Mouse (Mus musculus) liver (tissue): Measurements from ENCODE around the gene Ttc12.

Experiments used
- DNase-seq: peaks from one replicate; pipeline ENCODE4 v3.0.0-alpha.2; 2020; ENCODE audit warnings: mixed read lengths

Gene Ttc12

DNA sequence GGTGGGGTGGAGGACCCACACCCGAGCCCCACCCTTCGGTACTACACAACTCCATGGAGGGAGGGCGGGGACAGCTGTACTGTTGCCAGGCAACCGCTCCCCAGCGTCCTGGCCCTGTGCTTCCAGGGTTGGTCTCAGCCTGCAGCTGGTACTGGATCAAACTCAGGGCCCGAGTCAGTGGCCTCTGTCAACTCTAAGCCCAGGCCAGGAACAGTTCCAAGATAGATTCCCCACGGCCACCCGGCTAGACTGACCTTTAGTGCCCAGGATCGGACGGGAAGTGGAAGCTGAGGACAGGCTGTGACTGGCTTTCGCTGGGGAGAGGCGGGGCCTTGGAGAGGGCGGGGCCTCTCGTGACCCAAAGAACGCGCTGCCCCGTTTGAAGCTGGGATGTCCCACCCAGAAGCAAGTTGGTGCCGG, at the start of gene Ttc12:
TSS of gene Ttc12 (minus strand) at position 334 of the 420 bp plus-strand sequence.
- peak; percentile 70 for DNase-seq

DNA sequence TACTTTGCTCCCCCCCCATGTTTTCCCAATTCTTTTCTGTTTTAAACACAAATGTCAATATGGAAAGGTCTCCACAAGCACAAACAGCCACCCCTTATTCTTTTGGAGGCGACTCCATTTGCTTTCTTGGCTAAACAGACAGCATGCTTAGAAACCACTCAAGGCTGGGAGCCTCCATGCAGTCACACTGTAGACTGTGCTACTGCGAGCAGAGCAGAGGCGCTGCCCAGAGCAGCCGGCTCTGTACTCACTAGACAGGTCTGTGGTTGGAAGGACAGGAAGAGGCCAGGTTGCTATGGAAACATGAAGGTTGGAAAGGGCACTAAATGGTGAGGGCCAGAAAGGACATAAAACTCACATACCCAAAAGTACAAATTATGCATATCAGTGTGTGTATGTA, 48.9 kb upstream of the Ttc12 start:
- DNase-seq = no peak

DNA sequence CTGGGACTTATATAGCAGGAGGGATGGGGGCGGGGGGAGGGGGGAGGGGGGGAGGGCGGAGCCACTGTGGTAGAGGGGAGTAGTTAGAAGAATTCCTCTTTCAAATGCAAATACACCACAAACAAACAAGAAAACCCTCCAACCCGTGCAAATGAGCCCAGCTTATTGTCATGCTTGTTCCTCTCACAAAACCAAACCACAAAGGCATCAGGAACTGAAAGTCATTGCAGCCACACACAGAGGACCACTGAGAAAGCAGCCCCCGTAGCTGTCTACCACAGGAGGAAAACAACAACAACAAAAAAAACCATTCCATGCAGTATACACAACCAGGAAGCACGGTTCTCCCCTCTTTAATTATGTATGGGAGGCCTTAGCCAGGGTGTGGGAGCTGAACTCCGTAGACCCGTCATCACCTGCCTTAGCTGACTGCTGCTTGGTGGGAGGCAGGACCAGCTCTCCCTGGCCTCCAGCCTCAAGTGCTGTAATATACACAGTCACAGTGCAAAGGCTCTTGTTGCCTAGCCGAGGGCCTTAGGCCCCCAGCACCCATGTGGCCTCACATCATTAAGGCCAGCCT, 48.0 kb upstream of the Ttc12 start:
- DNase-seq = no peak

DNA sequence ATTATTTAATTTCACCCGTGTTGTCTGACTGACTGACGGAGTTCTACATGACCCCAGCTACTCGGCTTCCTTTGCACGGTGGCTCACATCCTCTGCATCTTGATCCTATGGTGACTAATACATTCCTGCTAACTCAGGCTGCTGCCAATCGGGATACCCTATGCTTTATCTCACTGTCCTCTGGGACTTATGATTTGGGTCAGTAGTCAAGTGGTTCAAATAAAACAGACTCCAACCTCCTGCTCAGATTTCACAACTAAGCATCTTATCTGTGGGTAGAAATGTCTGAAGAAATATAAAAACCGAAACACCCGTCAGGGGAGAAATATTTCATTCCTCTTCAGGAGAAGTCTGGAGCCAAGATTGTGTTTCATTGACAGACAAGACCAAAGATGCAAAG, 47.4 kb upstream of the Ttc12 start:
- no peak for DNase-seq

DNA sequence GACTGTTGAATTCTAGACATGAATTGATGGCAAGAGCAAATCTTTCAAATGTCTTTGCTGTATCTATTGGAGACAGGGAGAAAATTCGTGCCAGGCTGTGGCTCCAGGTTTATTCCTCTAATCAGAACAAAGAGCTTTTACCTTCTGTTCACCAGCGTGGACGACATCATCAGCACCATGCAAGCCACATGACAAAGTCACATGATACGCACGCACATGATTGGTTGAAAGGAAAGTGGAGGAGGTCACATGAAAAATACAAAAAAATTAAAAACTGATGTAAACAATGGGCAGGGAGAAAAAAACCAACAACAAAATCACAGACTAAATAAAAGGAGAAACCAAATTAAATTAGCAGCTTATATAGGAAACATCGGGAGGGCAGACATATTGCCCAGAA, 45.8 kb upstream of the Ttc12 start:
- DNase-seq = no peak

DNA sequence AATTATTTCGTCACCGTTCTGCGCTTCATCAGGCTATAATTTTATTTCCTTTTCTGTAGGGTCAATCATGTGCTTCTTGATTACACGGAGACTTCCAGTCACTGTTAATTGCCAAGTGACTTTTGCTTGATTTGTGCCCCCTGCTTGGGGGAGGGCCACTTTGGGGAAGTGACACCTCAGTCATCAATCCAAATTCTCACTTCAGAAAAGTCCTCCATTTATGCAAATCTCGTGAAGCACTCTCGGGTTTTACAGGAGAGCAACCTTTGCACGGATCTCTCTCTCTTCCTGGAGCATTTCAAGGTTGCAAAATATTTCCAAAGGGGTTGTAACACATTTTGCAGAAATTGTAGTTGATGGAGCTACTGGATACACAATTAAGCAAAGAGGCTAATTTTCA, 45.2 kb upstream of the Ttc12 start:
- no peak for DNase-seq

DNA sequence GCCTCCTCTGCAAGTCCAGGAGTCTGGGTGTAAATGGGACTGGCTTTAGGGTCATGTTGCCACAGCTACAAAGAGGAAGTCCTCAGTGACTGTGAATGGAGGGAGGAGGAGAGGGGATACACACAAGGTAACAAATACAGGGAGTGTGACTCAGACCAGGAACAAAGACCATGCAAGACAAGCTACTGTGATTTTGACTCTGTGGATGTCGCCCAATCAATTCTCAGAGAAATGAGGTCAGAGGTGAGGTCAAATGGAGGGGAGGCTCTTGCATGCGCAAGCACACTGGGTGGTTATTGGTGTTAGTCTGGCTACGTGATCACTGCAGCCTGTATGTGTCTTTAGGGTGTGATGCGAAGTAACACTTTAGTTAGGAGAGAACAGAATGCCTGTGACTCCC, 44.7 kb upstream of the Ttc12 start:
- DNase-seq = no peak

DNA sequence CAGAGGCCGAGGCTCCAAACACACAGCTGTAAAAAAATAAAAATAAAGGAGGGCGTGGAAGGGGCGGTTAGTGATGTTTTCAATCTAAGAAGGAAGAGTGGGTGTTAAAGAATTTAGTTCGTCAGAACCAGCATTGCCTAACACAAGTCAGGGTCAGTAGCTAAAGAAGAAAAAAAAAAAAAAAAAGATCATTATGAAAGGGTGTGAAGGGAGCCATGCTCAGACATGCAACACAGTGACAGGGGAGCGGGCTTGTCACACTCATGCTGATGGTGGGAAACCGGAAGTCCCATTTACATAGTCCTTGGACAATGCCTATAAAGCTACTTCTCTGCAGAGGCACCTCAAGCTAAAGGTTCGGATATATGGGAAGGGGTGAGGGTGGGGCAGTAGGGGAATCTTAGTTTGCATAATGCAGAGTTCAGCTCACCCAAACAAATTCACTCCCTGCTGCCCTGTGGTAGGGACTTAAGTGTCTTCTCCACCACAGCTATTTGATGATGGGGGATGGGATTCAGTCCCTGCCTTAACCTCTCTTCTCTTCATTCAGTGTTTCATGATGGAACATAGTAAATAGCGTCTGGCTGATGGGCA, 43.4 kb upstream of the Ttc12 start:
- no peak for DNase-seq

DNA sequence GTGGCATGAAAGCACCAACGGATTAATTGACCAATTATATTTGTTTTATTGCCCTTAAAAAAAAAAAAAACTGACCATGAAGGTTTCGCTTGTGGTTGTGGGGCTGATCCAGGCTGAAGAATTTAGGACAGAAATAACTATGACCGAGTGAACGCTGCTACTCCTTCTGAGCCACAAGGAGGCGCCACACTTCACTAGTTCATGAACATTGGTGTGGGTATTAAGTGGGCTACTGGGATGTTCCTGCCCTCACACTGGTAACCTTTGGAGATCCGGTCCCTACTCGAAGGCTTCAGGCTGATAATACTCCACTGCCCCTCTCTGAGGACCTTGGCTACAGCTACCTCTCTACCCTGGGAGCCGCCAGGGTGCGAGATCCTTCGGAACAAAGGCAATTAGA, 42.9 kb upstream of the Ttc12 start:
- DNase-seq = no peak

DNA sequence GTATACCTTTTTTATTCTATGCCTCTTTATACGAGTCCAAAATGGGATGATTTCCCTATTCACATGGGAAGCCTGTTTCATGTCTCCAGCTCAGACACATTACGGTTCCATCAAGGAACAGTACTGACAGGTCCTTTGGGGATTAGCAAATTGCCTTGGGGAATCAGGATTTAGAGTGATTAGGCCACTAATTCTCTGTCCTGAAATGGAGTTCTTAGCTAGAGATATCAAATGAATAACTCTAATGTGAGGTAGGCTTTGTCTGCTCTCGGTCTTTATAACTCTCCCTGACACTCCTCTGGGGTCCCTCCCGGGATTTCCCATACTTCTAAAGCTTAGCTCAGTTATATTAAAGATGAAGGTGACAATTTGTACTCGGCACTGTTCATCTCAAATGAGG, 42.0 kb upstream of the Ttc12 start:
- DNase-seq = no peak

DNA sequence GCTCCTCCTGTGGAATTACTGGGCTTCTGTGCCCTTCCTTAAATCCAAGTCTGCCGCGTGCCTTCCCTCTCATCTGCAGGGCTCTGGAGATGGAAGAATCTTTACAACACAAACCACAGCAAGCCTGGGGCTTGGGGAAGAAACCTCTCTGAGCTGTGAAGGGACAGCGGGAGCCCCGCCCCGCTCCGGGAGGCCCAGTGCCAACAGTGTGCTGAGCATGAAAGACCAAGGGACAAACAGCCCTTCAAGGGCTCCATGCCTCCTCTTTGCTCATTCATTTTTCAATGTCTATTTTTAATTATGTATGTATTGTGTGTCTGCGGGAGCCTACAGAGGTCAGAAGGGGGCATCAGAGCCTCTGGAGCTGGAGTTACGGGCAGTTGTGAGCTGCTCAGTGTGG, 41.3 kb upstream of the Ttc12 start:
- no peak for DNase-seq

DNA sequence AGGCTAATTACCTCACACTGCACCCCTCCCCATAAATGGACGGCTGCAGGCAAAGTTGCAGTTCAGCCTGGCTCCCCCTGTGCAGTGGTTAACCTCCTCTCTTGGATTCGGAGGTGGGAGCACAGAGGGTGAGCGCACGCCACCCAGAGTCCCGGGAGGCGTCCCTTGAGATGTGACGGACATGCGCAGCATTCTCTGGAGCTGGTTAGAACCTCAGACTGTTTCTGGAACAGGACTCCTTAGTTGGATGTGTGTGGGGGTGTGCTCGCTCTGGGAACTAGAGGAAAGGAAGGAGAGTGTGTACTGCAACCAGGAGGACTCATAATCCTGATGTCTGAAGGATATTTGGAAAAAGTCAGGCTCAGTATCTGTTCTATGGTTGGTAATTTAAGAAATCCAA, 38.7 kb upstream of the Ttc12 start:
- DNase-seq = no peak

DNA sequence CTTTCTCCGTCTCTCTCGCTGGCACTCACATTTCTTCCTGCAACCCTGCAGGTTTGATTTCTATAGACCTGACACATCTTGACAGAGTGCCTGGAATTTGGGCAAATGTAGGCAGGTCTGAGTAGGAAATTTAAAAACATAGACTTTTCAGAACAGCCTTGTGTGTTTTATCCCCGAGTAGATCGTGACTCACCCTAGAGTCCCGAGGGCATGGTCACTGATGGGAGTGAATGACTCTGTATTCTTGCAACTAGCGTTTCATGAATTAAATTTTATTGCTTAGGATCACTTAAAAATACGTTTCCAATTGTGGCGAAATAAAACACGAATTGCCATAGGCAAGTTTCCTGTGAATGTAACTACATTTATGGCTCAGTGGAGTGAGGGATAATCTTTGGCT, 37.9 kb upstream of the Ttc12 start:
- DNase-seq = no peak

DNA sequence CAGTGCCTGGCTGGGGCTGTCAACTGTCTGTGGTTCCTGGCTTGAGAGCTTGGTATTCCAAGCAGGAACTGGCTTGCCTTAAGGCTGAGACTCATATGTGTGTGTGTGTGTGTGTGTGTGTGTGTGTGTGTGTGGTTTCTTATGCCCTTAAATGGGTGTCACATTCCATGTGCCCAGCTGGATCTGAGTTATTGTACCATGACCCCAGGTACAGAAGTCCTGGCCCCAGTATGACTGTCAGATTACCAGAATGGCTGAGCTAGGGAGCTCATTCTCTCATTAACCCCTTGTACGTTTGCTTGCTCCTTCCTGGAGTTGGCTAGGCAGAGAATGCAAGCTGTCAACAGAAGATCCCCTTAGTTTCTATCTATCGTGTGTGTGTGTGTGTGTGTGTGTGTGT, 28.3 kb upstream of the Ttc12 start:
- no peak for DNase-seq

DNA sequence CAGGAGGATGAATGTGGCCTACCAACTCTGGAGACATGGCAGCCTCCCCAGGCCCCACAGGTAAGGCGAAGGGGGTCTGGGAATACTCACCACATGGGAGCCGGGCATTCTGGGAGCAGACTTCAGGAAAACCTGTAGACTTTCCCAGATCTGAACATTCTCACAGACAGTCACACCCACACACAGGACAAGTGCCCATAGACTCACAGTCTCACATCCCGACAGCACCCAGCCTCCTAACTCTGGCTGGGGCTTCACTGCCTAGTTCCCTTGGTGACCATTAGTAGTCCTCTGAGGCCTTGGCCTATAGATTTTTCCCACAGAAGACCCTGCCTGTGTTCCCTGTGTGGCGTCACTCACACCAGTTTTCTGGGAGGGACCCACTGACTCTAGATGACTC, 24.6 kb upstream of the Ttc12 start:
- no peak for DNase-seq

DNA sequence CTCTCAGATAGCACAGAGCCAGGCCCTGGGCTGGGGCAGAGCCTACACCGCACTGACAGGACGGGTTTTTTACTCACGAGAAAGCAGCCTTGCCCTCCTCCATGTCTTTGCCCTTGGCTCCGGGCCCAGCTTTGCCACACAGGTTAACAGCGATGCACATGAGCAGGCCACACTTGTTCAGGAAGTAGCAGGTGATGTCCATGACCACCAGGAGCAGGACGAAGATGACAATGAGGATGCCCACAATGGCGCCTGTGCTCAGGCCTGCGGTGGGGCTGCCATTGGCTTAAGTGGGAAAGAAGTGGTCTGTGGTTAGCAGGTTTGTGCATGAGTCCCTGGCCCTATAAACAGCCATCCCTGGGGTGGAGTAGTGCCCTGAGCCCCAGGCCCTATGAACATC, 23.6 kb upstream of the Ttc12 start:
- DNase-seq = no peak

DNA sequence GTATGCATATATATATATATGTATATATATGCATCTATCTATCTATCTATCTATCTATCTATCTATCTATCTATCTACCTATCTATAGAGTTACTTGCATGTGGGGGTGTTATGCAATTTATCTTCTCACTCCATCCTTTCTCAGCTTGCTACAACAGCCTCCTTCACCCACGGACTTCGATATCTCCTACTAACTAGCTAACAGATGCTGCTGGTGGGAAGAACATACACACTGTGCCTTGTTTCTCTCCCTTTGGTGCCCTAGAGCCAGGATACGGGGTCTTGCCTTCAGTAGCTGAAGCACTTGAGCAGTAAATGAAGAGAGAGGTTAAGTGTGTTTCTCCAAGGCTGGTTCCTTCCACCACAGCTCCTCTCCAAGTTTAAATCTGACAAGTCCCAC, 23.1 kb upstream of the Ttc12 start:
- DNase-seq = no peak

DNA sequence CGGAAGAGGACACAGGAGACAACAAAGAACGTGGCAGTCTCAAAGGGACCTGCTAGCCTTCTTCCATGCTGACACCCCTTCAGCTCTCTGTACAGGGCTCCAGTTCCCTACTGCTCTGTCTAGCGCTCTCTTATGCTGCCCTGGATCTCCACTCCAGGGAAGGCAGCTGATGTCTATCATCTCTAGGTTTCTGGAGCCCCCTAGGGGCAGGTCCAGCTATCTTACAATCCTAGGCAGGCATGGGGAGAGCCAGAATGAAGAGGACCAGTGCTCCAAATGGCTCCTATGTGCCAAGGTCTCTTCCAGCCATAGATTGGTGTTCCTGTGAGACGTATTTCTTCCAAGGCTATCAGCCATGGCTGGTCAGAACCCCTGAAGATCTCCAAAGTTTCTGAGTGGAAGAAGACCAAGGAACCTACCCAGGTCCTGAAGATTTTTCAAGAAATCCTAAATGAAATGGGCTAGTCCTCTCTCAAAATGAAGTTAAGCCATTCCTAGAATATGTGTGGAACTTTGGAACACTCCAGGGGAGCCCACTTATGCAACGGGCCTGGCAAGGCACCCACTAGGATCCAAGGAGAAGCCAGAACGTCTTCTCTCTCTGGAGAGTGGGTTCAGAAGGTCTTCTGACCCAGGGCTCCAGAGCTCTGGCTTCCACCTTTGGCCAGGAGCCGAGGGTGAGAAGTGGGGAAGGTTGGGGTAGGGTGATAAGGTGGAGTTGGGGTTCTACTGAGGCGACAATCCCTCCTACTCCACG, 22.0 kb upstream of the Ttc12 start:
- DNase-seq = no peak

DNA sequence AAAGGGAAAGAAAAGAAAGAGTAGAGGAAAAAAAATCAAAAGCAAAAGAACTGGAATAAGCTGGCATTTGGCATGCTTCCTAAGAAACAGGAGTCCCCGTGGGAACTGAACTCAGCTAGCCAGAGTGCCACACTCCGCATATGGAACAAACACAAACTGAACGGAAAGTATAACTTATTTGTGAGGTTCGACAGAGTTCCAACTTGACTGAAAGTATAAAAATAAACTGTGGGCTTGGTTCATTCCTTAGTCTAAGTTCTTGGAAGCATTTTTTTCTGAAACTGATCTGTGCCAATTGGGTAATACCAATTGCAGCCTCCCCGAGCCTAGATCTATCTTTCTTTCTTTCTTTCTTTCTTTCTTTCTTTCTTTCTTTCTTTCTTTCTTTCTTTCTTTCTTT, 18.6 kb upstream of the Ttc12 start:
- no peak for DNase-seq

DNA sequence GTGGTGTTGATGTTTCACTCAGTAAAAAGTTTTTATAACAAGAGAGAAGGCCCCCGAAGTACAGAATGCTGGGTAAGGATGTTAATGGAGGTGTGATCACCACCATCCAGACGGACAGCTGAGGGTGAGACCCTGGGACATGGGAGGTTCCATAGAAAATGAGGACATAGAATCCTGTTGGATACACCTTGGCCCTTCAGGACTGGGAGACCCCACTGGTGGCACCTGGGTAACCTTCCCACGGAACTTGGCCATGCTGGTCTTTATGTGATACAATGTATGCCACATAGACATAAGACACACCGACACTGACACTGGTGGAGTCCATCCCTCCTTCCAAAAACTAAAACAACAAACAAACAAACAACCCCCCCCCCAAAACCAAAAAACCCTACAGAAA, 16.2 kb upstream of the Ttc12 start:
- no peak for DNase-seq

DNA sequence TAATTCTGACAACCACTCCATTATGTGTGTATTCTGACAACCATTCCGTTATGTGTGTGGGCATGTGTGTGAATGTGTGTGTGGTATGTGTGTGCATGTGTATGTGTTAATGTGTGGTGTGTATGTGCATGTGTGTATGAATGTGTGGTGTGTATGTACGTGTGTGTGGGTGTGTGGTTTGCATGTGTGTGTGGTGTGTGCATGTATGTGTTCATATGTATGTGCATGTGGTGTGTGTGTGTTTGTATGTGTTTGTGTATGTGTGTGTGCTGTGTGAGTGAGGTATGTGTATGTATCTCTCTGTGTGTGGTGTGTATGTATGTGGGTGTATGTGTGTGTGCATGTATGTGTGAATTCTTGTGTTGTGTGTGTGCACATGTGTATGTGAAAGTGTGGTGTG, 13.9 kb upstream of the Ttc12 start:
- DNase-seq = no peak

DNA sequence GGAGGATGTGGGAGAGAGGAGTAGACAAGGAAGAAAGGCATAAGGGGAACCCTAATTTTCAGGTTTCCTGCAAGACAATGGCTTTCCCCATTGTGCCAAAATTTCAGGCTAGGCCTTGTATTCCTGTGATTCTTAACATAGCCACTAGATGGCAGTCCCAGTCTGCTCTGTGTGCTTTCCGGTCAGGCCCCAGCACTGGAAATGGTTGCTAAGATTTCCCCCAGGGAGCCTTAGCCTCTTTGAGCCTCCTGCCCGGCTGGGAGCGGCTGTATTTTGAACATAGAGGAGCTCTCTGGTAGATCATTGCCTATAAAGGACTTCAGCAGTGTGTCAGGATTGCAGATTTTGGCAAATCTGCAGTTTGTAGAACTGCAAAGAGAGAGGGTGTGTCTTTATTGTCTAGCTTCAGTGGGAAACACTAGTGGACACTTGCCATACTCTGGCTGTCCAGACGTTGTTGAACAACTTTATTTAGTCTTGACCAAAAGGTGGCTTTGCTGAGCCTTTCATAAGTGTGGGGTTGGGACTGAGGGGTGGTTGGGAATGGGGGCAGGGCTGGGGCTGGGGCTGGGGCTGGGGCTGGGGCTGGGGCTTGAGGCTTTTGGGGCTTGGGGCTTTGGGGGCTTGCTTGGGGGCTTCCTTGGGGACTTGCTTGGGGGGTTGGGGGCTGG, 8.1 kb upstream of the Ttc12 start:
- peak; percentile 28 for DNase-seq

DNA sequence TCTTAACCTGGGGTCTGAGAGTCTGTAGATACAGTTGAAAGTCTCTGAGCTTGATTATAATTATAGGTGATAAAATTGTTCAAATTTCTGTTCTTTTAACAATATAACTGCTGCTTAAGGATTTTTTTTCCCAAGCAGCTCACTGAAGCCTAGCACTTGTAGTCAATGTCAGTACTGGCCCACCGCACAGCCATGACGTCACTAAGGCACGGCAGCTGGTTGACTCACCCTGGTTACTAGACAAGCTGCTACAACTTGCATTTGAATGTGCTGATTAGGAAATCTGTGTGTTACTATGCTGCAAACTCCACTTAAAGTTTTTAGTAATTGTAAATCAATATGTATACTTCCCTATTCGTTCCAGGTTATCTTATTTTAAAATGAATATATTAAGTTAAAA, 4.6 kb upstream of the Ttc12 start:
- no peak for DNase-seq
